Mouse (Mus musculus) ES-E14 (cell line): ENCODE results near the gene Sorcs2. TPM values are rescaled to one million over a fixed set of nuclear protein-coding genes. Genes with fewer than 3 reads are reported as not detected.

Experiments used
- DNase-seq: peaks from one replicate; pipeline ENCODE4 v3.0.0-alpha.2; 2013; ENCODE audit warnings: low read depth, low spot score
- H3K27ac ChIP-seq: 2 replicates; pipeline ENCODE4 v1.5.1; 2012; ENCODE audit warnings: low read depth, mild to moderate bottlenecking, low read length, moderate library complexity, mixed read lengths; ENCODE audit not compliant: poor library complexity, insufficient read depth, severe bottlenecking
- H3K36me3 ChIP-seq: 2 replicates; pipeline ENCODE4 v1.6.1; 2012; ENCODE audit warnings: mild to moderate bottlenecking, low read length, moderate library complexity, mixed read lengths; ENCODE audit not compliant: control insufficient read depth, poor library complexity, insufficient read depth, severe bottlenecking
- H3K4me1 ChIP-seq, 2 experiments: fragments of 150-350 bp in 1 of 2; sonication (generic) in 1 of 2; 2 replicates each; pipeline ENCODE4 v1.6.1; 2012; ENCODE audit warnings: low read length in 2 of 2, mild to moderate bottlenecking in 1 of 2, mixed read lengths in 1 of 2; ENCODE audit not compliant: control insufficient read depth in 2 of 2, insufficient read depth in 2 of 2, poor library complexity in 1 of 2
- H3K4me3 ChIP-seq, 2 experiments: fragments of 150-350 bp in 1 of 2; sonication (generic) in 1 of 2; 2 replicates each; pipeline ENCODE4 v1.5.1; 2012; ENCODE audit warnings: low read length in 2 of 2, low read depth in 1 of 2, mild to moderate bottlenecking in 1 of 2, mixed read lengths in 1 of 2; ENCODE audit not compliant: insufficient read depth in 1 of 2, poor library complexity in 1 of 2, severe bottlenecking in 1 of 2
- H3K9ac ChIP-seq: 2 replicates; pipeline ENCODE4 v1.6.1; 2012; ENCODE audit warnings: low read depth, mild to moderate bottlenecking, low read length, mixed read lengths; ENCODE audit not compliant: poor library complexity, insufficient read depth, severe bottlenecking
- H3K9me3 ChIP-seq: fragments of 150-350 bp; sonication (generic); 2 replicates; pipeline ENCODE4 v1.6.1; 2012; ENCODE audit warnings: low read depth, mild to moderate bottlenecking, low read length; ENCODE audit not compliant: control insufficient read depth, insufficient read depth
- CHD2 ChIP-seq: IDR thresholded peaks from 2 replicates; pipeline ENCODE4 v1.6.1; 2014; ENCODE audit warnings: mild to moderate bottlenecking, low read depth, low read length, inconsistent platforms
- HCFC1 ChIP-seq: IDR thresholded peaks from 2 replicates; pipeline ENCODE4 v1.6.1; 2012; ENCODE audit warnings: low read length, inconsistent platforms, borderline replicate concordance; ENCODE audit not compliant: insufficient read depth
- MAFK ChIP-seq: IDR thresholded peaks from 2 replicates; pipeline ENCODE4 v1.6.1; 2014; ENCODE audit warnings: mild to moderate bottlenecking, low read depth, low read length, inconsistent platforms; ENCODE audit not compliant: insufficient read depth
- ZC3H11A ChIP-seq: IDR thresholded peaks from 2 replicates; pipeline ENCODE4 v1.6.1; 2012; ENCODE audit warnings: low read depth, mild to moderate bottlenecking, inconsistent platforms, low read length, borderline replicate concordance
- ZNF384 ChIP-seq: IDR thresholded peaks from 2 replicates; pipeline ENCODE4 v1.6.1; 2012; ENCODE audit warnings: low read depth, low read length, inconsistent platforms
- in situ Hi-C, 2 experiments: fragments of 600-800 bp; cut with MboI; formaldehyde crosslinking; loops; one replicate each; pipeline ENCODE4 v1.15.1; 2025; ENCODE audit warnings: low sequenced_read_pairs in 2 of 2, inconsistent platforms in 1 of 2; ENCODE audit not compliant: unreplicated experiment in 2 of 2
- total RNA-seq: library from RNA; depleted of rRNA; stranded (reverse); fragments of 300-350 nt; gene quantifications from 2 replicates; pipeline ENCODE4 v1.2.3, GENCODE M21; 2012

The Sorcs2 gene
- total RNA-seq, 1 experiment, result 5.4 TPM

GRCm38 (mm10) chr5:36195436-36195835 is 202.5 kb downstream of the Sorcs2 start:
- no peak for DNase-seq
- TF ChIP-seq CHD2, result no peak
- no peak for TF ChIP-seq ZC3H11A
- no peak for TF ChIP-seq MAFK
- TF ChIP-seq HCFC1, result no peak
- no peak for TF ChIP-seq ZNF384
- H3K9me3 ChIP-seq, result no peaks in the 10 kb centered on the region
- in situ Hi-C loops, result no loop called here
- no peak overlapping the region for H3K27ac ChIP-seq
- H3K4me3 ChIP-seq, result no peak overlapping the region
- no peaks in the 10 kb centered on the region for H3K36me3 ChIP-seq
- H3K4me1 ChIP-seq, result no peaks in the 10 kb centered on the region
- H3K9ac ChIP-seq, result no peak overlapping the region

- Histone ChIP-seq H3K36me3 (no peaks in the 10 kb centered on the region), H3K27ac (no peak overlapping the region), H3K9ac (no peak overlapping the region), H3K4me1 (no peaks in the 10 kb centered on the region), H3K4me3 (no peak overlapping the region), H3K9me3 (no peaks in the 10 kb centered on the region)
- TF ChIP-seq CHD2, result no peak
- TF ChIP-seq HCFC1, result no peak
- no peak for TF ChIP-seq ZNF384
- TF ChIP-seq ZC3H11A, result no peak
- TF ChIP-seq MAFK, result no peak
- DNase-seq, result no peak
- in situ Hi-C loops, result no loop called here
These were observed 203.3 kb downstream of the Sorcs2 start for GRCm38 (mm10) chr5:36194631-36195030.

- no peak for DNase-seq
- Histone ChIP-seq H3K4me3 (no peak overlapping the region), H3K4me1 (no peaks in the 10 kb centered on the region), H3K9ac (no peak overlapping the region), H3K27ac (no peak overlapping the region), H3K36me3 (no peaks in the 10 kb centered on the region), H3K9me3 (no peaks in the 10 kb centered on the region)
- in situ Hi-C loops, result no loop called here
- TF ChIP-seq HCFC1, result no peak
- TF ChIP-seq CHD2, result no peak
- no peak for TF ChIP-seq ZNF384
- TF ChIP-seq MAFK, result no peak
- TF ChIP-seq ZC3H11A, result no peak
These were observed 205.3 kb downstream of the Sorcs2 start for GRCm38 (mm10) chr5:36192677-36193076.

- H3K9me3 ChIP-seq, result no peaks in the 10 kb centered on the region
- H3K4me1 ChIP-seq, result no peaks in the 10 kb centered on the region
- H3K9ac ChIP-seq, result no peak overlapping the region
- no peak for TF ChIP-seq MAFK
- no peak for TF ChIP-seq HCFC1
- TF ChIP-seq CHD2, result no peak
- no peak for TF ChIP-seq ZC3H11A
- H3K4me3 ChIP-seq, result no peak overlapping the region
- no peak for DNase-seq
- in situ Hi-C loops, result no loop called here
- no peak overlapping the region for H3K27ac ChIP-seq
- no peaks in the 10 kb centered on the region for H3K36me3 ChIP-seq
These were observed 206.1 kb downstream of the Sorcs2 start for GRCm38 (mm10) chr5:36191876-36192275.

- no peak for TF ChIP-seq HCFC1
- no peak for TF ChIP-seq MAFK
- Histone ChIP-seq H3K36me3 (no peaks in the 10 kb centered on the region), H3K9ac (no peak overlapping the region), H3K4me3 (no peak overlapping the region), H3K27ac (no peak overlapping the region), H3K4me1 (no peaks in the 10 kb centered on the region), H3K9me3 (no peaks in the 10 kb centered on the region)
- DNase-seq, result no peak
- in situ Hi-C loops, result no loop called here
These were observed 206.7 kb downstream of the Sorcs2 start for GRCm38 (mm10) chr5:36191285-36191684.
